Mouse (Mus musculus) CH12.LX (cell line): ENCODE measurements around the gene Spsb4. TPM values are rescaled to one million over a fixed set of nuclear protein-coding genes. Genes with fewer than 3 reads are reported as not detected.

Source experiments
- DNase-seq: peaks from one replicate; pipeline ENCODE4 v3.0.0-alpha.2; 2013; ENCODE audit errors: extremely low read depth
- H3K27ac ChIP-seq: 2 replicates; pipeline ENCODE4 v1.5.1; 2012; ENCODE audit warnings: low read depth, mild to moderate bottlenecking, control low read depth, moderate library complexity; ENCODE audit not compliant: insufficient read depth
- H3K27me3 ChIP-seq: replicated peaks from 2 replicates; pipeline ENCODE3; 2012; ENCODE audit warnings: inconsistent platforms
- H3K36me3 ChIP-seq, 2 experiments: replicated peaks in 1 of 2; 2 replicates each; pipeline versions ENCODE3 to v1.6.1; 2012; ENCODE audit warnings: inconsistent platforms in 1 of 2, low read length in 1 of 2, mild to moderate bottlenecking in 1 of 2, mixed read lengths in 1 of 2, moderate library complexity in 1 of 2; ENCODE audit not compliant: control insufficient read depth in 1 of 2, insufficient read depth in 1 of 2
- H3K4me1 ChIP-seq, 2 experiments: 2 replicates each; pipeline ENCODE4 v1.6.1; 2012; ENCODE audit warnings: inconsistent platforms in 1 of 2, moderate library complexity in 1 of 2; ENCODE audit not compliant: insufficient read depth in 2 of 2, control insufficient read depth in 1 of 2
- H3K4me2 ChIP-seq: 2 replicates; pipeline ENCODE4 v1.6.1; 2012; ENCODE audit warnings: low read depth, mild to moderate bottlenecking, control low read depth; ENCODE audit not compliant: poor library complexity, insufficient read depth, severe bottlenecking
- H3K4me3 ChIP-seq, 3 experiments: fragments of 150-350 bp in 1 of 3; sonication (generic) in 1 of 3; replicated peaks in 1 of 3; 2 replicates each; pipeline versions ENCODE3 to v1.5.1; 2011 to 2012; ENCODE audit warnings: low read depth in 2 of 3, low read length in 2 of 3, mild to moderate bottlenecking in 2 of 3, moderate library complexity in 2 of 3, control low read depth in 1 of 3, improper control_type of control experiment in 1 of 3, inconsistent platforms in 1 of 3, mixed read lengths in 1 of 3; ENCODE audit not compliant: poor library complexity in 1 of 3
- H3K79me2 ChIP-seq: replicated peaks from 2 replicates; pipeline ENCODE4 v1.6.1; 2012; ENCODE audit warnings: mild to moderate bottlenecking, moderate library complexity; ENCODE audit not compliant: control insufficient read depth, poor library complexity, insufficient read depth, severe bottlenecking; ENCODE audit errors: extremely low read depth
- H3K9ac ChIP-seq: 2 replicates; pipeline ENCODE4 v1.6.1; 2012; ENCODE audit warnings: low read depth, mild to moderate bottlenecking, control low read depth, moderate library complexity; ENCODE audit not compliant: insufficient read depth
- H3K9me3 ChIP-seq: replicated peaks from 2 replicates; pipeline ENCODE3; 2012; ENCODE audit warnings: low read length, inconsistent platforms, mixed read lengths
- CHD2 ChIP-seq: IDR thresholded peaks from 2 replicates; pipeline ENCODE4 v1.6.1; 2011; ENCODE audit warnings: low read length, improper control_type of control experiment
- EP300 ChIP-seq: IDR thresholded peaks from 2 replicates; pipeline ENCODE4 v1.6.1; 2011; ENCODE audit warnings: low read length, improper control_type of control experiment
- KAT2A ChIP-seq: IDR thresholded peaks from 2 replicates; pipeline ENCODE4 v1.6.1; 2012; ENCODE audit warnings: low read length, improper control_type of control experiment, inconsistent platforms; ENCODE audit not compliant: insufficient replicate concordance
- MAFK ChIP-seq: IDR thresholded peaks from 2 replicates; pipeline ENCODE4 v1.6.1; 2011; ENCODE audit warnings: low read length, improper control_type of control experiment; ENCODE audit not compliant: insufficient replicate concordance
- NELFE ChIP-seq: IDR thresholded peaks from 2 replicates; pipeline ENCODE4 v1.6.1; 2011; ENCODE audit warnings: low read depth, low read length, improper control_type of control experiment
- NRF1 ChIP-seq: IDR thresholded peaks from 2 replicates; pipeline ENCODE4 v1.6.1; 2014; ENCODE audit warnings: low read depth, mild to moderate bottlenecking, inconsistent platforms, low read length, improper control_type of control experiment, moderate library complexity
- PAX5 ChIP-seq: IDR thresholded peaks from 2 replicates; pipeline ENCODE4 v1.6.1; 2012; ENCODE audit warnings: low read length, inconsistent platforms, mixed read lengths
- POLR2AphosphoS2 ChIP-seq: IDR thresholded peaks from 2 replicates; pipeline ENCODE4 v1.6.1; 2011; ENCODE audit warnings: low read depth, low read length, improper control_type of control experiment
- RCOR1 ChIP-seq: conservative IDR thresholded peaks from 2 replicates; pipeline ENCODE4 v1.6.1; 2012; ENCODE audit warnings: low read depth, mild to moderate bottlenecking, inconsistent platforms, low read length, improper control_type of control experiment
- SMC3 ChIP-seq: IDR thresholded peaks from 2 replicates; pipeline ENCODE4 v1.6.1; 2011; ENCODE audit warnings: low read depth, low read length, improper control_type of control experiment
- TBP ChIP-seq: conservative IDR thresholded peaks from 2 replicates; pipeline ENCODE4 v1.6.1; 2011; ENCODE audit warnings: low read depth, low read length, improper control_type of control experiment
- UBTF ChIP-seq: IDR thresholded peaks from 2 replicates; pipeline ENCODE4 v1.6.1; 2012; ENCODE audit warnings: low read depth, mild to moderate bottlenecking, inconsistent platforms, low read length, improper control_type of control experiment, moderate library complexity
- ZKSCAN1 ChIP-seq: IDR thresholded peaks from 2 replicates; pipeline ENCODE4 v1.6.1; 2012; ENCODE audit warnings: low read depth, inconsistent platforms, low read length, improper control_type of control experiment, borderline replicate concordance
- ZMIZ1 ChIP-seq: IDR thresholded peaks from 2 replicates; pipeline ENCODE4 v1.6.1; 2012; ENCODE audit warnings: low read depth, mild to moderate bottlenecking, inconsistent platforms, low read length, improper control_type of control experiment
- dilution Hi-C: fragments of 300-500 bp; cut with MboI; formaldehyde crosslinking; loops from 2 replicates; pipeline ENCODE4 v1.14.3; 2020; ENCODE audit warnings: low sequenced_read_pairs; ENCODE audit not compliant: extremely low pct_unique_long_range_greater_than_20kb, extremely low pct_ligation_motif_present
- in situ Hi-C: fragments of 300-500 bp; cut with MboI; formaldehyde crosslinking; loops from 3 replicates; pipeline ENCODE4 v1.14.3; 2019; ENCODE audit warnings: low sequenced_read_pairs, low pct_ligation_motif_present, low pct_unique_long_range_greater_than_20kb, mixed read lengths
- polyA plus RNA-seq: library from polyadenylated mRNA; unstranded; fragments of >175 nt; gene quantifications from 2 replicates; pipeline ENCODE4 v1.2.1, GENCODE M21; 2012; ENCODE audit warnings: low read depth; ENCODE audit not compliant: insufficient read length
- total RNA-seq, 2 experiments: library from RNA; depleted of rRNA; stranded (reverse); fragments of 300-350 nt in 1 of 2; fragments of >200 nt in 1 of 2; gene quantifications; 2 replicates each; pipeline ENCODE4 v1.2.3; 2012 to 2014

The Spsb4 gene
- total and polyA plus RNA-seq, 3 experiments = not detected

GRCm38 (mm10) chr9:97013153-97013552 lies 5.5 kb downstream of the Spsb4 start:
- no peak overlapping the region for H3K27ac ChIP-seq
- dilution Hi-C loops = no loop called here

GRCm38 (mm10) chr9:97011454-97012195 lies 7.0 kb downstream of the Spsb4 start:
- TF ChIP-seq UBTF = no peak
- no peak for TF ChIP-seq SMC3
- TF ChIP-seq MAFK = no peak
- TF ChIP-seq NELFE = no peak
- no peak for TF ChIP-seq POLR2AphosphoS2
- no peak for TF ChIP-seq EP300
- no peak for TF ChIP-seq ZKSCAN1
- TF ChIP-seq TBP = no peak
- TF ChIP-seq KAT2A = no peak
- TF ChIP-seq NRF1 = no peak
- no peak overlapping the region for H3K27ac ChIP-seq

More at GRCm38 (mm10) chr9:97013153-97013552, 5.5 kb downstream of the Spsb4 start:
- peaks cover 41% of the 10 kb centered on the region for H3K27me3 ChIP-seq
- H3K4me3 ChIP-seq = no peak overlapping the region
- no peaks in the 10 kb centered on the region for H3K36me3 ChIP-seq
- no peak overlapping the region for H3K9ac ChIP-seq
- in situ Hi-C loops = no loop called here
- no peak for DNase-seq
- H3K79me2 ChIP-seq = no peaks in the 10 kb centered on the region
- H3K4me2 ChIP-seq = no peak overlapping the region
- peaks cover 8% of the 10 kb centered on the region for H3K9me3 ChIP-seq
- H3K4me1 ChIP-seq = peaks cover 0 to 13% of the 10 kb centered on the region in 2 experiments; a peak in 2 of 4 replicates
- no peak for TF ChIP-seq ZKSCAN1
- TF ChIP-seq ZMIZ1 = no peak
- TF ChIP-seq CHD2 = no peak
- TF ChIP-seq SMC3 = no peak
- no peak for TF ChIP-seq POLR2AphosphoS2
- no peak for TF ChIP-seq PAX5
- no peak for TF ChIP-seq RCOR1
- no peak for TF ChIP-seq KAT2A

More at GRCm38 (mm10) chr9:97011454-97012195, 7.0 kb downstream of the Spsb4 start:
- Histone ChIP-seq H3K36me3 (no peaks in the 10 kb centered on the region), H3K27me3 (peaks cover 26% of the 10 kb centered on the region), H3K4me3 (no peak overlapping the region), H3K9ac (no peak overlapping the region), H3K4me1 (peaks cover 0 to 12% of the 10 kb centered on the region in 2 experiments; a peak in 2 of 4 replicates), H3K9me3 (peaks cover 12% of the 10 kb centered on the region), H3K79me2 (no peaks in the 10 kb centered on the region), H3K4me2 (no peak overlapping the region)
- dilution Hi-C loops (no loop called here), in situ Hi-C loops (no loop called here)
- DNase-seq = no peak
